Mouse (Mus musculus): ENCODE measurements around the gene Esr1.

DNA sequence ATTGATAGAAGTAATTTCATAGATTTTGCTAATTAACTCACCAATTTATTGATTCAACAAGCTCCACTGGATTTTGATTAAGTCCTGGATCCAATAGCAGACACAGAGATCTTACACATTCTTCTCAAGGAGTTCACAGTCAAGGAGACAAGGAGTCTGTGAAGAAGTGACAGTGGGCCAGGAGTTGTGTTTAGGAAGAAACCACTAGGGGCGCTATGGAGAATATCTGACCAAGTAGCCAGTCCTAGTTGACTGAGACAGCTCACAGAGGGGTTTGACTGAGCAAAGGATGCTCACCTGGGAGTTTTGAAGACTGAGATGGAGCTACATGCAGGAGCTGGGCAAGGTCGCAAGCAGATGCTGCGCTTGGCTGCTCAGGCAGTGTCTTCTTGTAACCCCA lies 113.5 kb downstream of the Esr1 start:
- no peak for TF ChIP-seq CTCF (IDR thresholded peaks at IDR 0.05; ENCODE audit: low read depth, low read length)
- no peak for TF ChIP-seq TAL1 (conservative IDR thresholded peaks at IDR 0.05; ENCODE audit: low read depth, low read length)
- TF ChIP-seq GATA1 (IDR thresholded peaks at IDR 0.05; ENCODE audit: borderline replicate concordance, low read length), result no peak
